Mouse (Mus musculus) neural tube, embryonic 15.5 days (tissue): ENCODE measurements around the gene Rnls. TPM values are rescaled to one million over a fixed set of nuclear protein-coding genes. Genes with fewer than 3 reads are reported as not detected.

Experiments
- ATAC-seq: fragments of 200-750 bp; cut with Nextera tagmentation; 2 replicates; pipeline ENCODE4 v1.8.0; 2017; ENCODE audit warnings: mild to moderate bottlenecking, moderate TSS enrichment, moderate library complexity; ENCODE audit not compliant: low FRiP score
- H3K27ac ChIP-seq: fragments of 300-500 bp; sonication (generic); replicated peaks from 2 replicates; pipeline ENCODE4 v1.5.1; 2015; ENCODE audit warnings: mild to moderate bottlenecking, inconsistent platforms
- H3K27me3 ChIP-seq: fragments of 300-500 bp; sonication (generic); replicated peaks from 2 replicates; pipeline ENCODE4 v1.6.1; 2015; ENCODE audit warnings: inconsistent platforms
- H3K36me3 ChIP-seq: fragments of 300-500 bp; sonication (generic); 2 replicates; pipeline ENCODE4 v1.6.1; 2015; ENCODE audit warnings: inconsistent platforms
- H3K4me1 ChIP-seq: fragments of 300-500 bp; sonication (generic); 2 replicates; pipeline ENCODE4 v1.6.1; 2015; ENCODE audit warnings: inconsistent platforms
- H3K4me2 ChIP-seq: fragments of 300-500 bp; sonication (generic); 2 replicates; pipeline ENCODE4 v1.6.1; 2015; ENCODE audit warnings: inconsistent platforms, mild to moderate bottlenecking, moderate library complexity
- H3K4me3 ChIP-seq: fragments of 300-500 bp; sonication (generic); replicated peaks from 2 replicates; pipeline ENCODE4 v1.5.1; 2015; ENCODE audit warnings: mild to moderate bottlenecking, inconsistent platforms
- H3K9ac ChIP-seq: fragments of 300-500 bp; sonication (generic); replicated peaks from 2 replicates; pipeline ENCODE4 v1.6.1; 2015; ENCODE audit warnings: mild to moderate bottlenecking, inconsistent platforms
- H3K9me3 ChIP-seq: fragments of 300-500 bp; sonication (generic); replicated peaks from 2 replicates; pipeline ENCODE4 v1.6.1; 2016; ENCODE audit warnings: inconsistent platforms
- WGBS: fragments of 180-500 bp; shearing (Covaris S2); methylation state at CpG from one replicate; pipeline ENCODE4 v1.1.7; 2015; ENCODE audit warnings: mixed read lengths; 5-methylcytosine and 5-hydroxymethylcytosine counted together
- polyA plus RNA-seq: library from polyadenylated mRNA; unstranded; fragments of >200 nt; fragmentation: Nextera tagmentation; extraction: Ambion mirVana; gene quantifications from 2 replicates; pipeline ENCODE4 v1.2.1, GENCODE M21; 2015

Rnls gene
- polyA plus RNA-seq, 1 experiment from 2014 or later, result 11.1 TPM

- Histone ChIP-seq H3K4me3 (no peak overlapping the region), H3K36me3 (no peaks in the 10 kb centered on the region), H3K4me2 (no peak overlapping the region), H3K27me3 (no peaks in the 10 kb centered on the region), H3K4me1 (no peaks in the 10 kb centered on the region), H3K9me3 (no peaks in the 10 kb centered on the region), H3K27ac (no peak overlapping the region), H3K9ac (no peak overlapping the region)
- no peak for ATAC-seq
Measured at GRCm38 (mm10) chr19:33173991-33174390, 218.1 kb downstream of the Rnls start.

- Histone ChIP-seq H3K27me3 (no peaks in the 10 kb centered on the region), H3K36me3 (no peaks in the 10 kb centered on the region), H3K4me1 (no peaks in the 10 kb centered on the region), H3K9ac (no peak overlapping the region), H3K4me2 (no peak overlapping the region), H3K9me3 (no peaks in the 10 kb centered on the region), H3K4me3 (no peak overlapping the region), H3K27ac (no peak overlapping the region)
- no peak for ATAC-seq
- 82% methylated on average over 6 of the region's 6 CpGs for WGBS
Measured at GRCm38 (mm10) chr19:33169881-33170280, 222.2 kb downstream of the Rnls start.

GRCm38 (mm10) chr19:33167528-33168264 is 224.4 kb downstream of the Rnls start:
- H3K27ac ChIP-seq, result no peak overlapping the region
- 82% methylated on average over 17 of the region's 17 CpGs for WGBS

GRCm38 (mm10) chr19:33164801-33165200 is 227.3 kb downstream of the Rnls start:
- H3K4me1 ChIP-seq, result no peaks in the 10 kb centered on the region
- no peaks in the 10 kb centered on the region for H3K36me3 ChIP-seq
- H3K4me2 ChIP-seq, result no peak overlapping the region
- no peak for ATAC-seq
- WGBS, result 82% methylated on average over 5 of the region's 5 CpGs
- no peaks in the 10 kb centered on the region for H3K27me3 ChIP-seq
- no peak overlapping the region for H3K9ac ChIP-seq
- H3K9me3 ChIP-seq, result no peaks in the 10 kb centered on the region
- H3K4me3 ChIP-seq, result no peak overlapping the region
- H3K27ac ChIP-seq, result no peak overlapping the region

More at GRCm38 (mm10) chr19:33167528-33168264, 224.4 kb downstream of the Rnls start:
- Histone ChIP-seq H3K9ac (no peak overlapping the region), H3K4me3 (no peak overlapping the region), H3K36me3 (no peaks in the 10 kb centered on the region), H3K9me3 (no peaks in the 10 kb centered on the region), H3K27me3 (no peaks in the 10 kb centered on the region), H3K4me2 (no peak overlapping the region), H3K4me1 (no peaks in the 10 kb centered on the region)
- ATAC-seq, result no peak

- no peak overlapping the region for H3K9ac ChIP-seq
- H3K4me2 ChIP-seq, result no peak overlapping the region
- WGBS, result 89% methylated on average over 1 of the region's 1 CpGs
- ATAC-seq, result no peak
- H3K4me1 ChIP-seq, result no peaks in the 10 kb centered on the region
- no peaks in the 10 kb centered on the region for H3K9me3 ChIP-seq
- H3K4me3 ChIP-seq, result no peak overlapping the region
- H3K36me3 ChIP-seq, result no peaks in the 10 kb centered on the region
- no peaks in the 10 kb centered on the region for H3K27me3 ChIP-seq
- no peak overlapping the region for H3K27ac ChIP-seq
Measured at GRCm38 (mm10) chr19:33161903-33162302, 230.2 kb downstream of the Rnls start.

- H3K4me1 ChIP-seq, result no peaks in the 10 kb centered on the region
- WGBS, result 88% methylated on average over 2 of the region's 2 CpGs
- H3K27me3 ChIP-seq, result no peaks in the 10 kb centered on the region
- H3K4me2 ChIP-seq, result no peak overlapping the region
- H3K4me3 ChIP-seq, result no peak overlapping the region
- ATAC-seq, result no peak
- no peaks in the 10 kb centered on the region for H3K9me3 ChIP-seq
- no peak overlapping the region for H3K9ac ChIP-seq
- H3K27ac ChIP-seq, result no peak overlapping the region
- H3K36me3 ChIP-seq, result no peaks in the 10 kb centered on the region
Measured at GRCm38 (mm10) chr19:33159897-33160296, 232.2 kb downstream of the Rnls start.

GRCm38 (mm10) chr19:33159192-33159591 is 232.9 kb downstream of the Rnls start:
- Histone ChIP-seq H3K27ac (no peak overlapping the region), H3K9ac (no peak overlapping the region), H3K27me3 (no peaks in the 10 kb centered on the region), H3K9me3 (no peaks in the 10 kb centered on the region), H3K36me3 (no peaks in the 10 kb centered on the region), H3K4me3 (no peak overlapping the region), H3K4me2 (no peak overlapping the region), H3K4me1 (no peaks in the 10 kb centered on the region)
- WGBS, result 89% methylated on average over 1 of the region's 1 CpGs
- no peak for ATAC-seq

GRCm38 (mm10) chr19:33158234-33158633 is 233.9 kb downstream of the Rnls start:
- Histone ChIP-seq H3K9ac (no peak overlapping the region), H3K9me3 (no peaks in the 10 kb centered on the region; the same call in 1 of the 2 replicates), H3K4me2 (no peak overlapping the region), H3K4me3 (no peak overlapping the region), H3K27ac (no peak overlapping the region), H3K27me3 (no peaks in the 10 kb centered on the region), H3K4me1 (no peaks in the 10 kb centered on the region), H3K36me3 (no peaks in the 10 kb centered on the region)
- no peak for ATAC-seq
- 88% methylated on average over 2 of the region's 2 CpGs for WGBS

GRCm38 (mm10) chr19:33148411-33148810 is 243.7 kb downstream of the Rnls start:
- Histone ChIP-seq H3K9ac (no peak overlapping the region), H3K9me3 (no peaks in the 10 kb centered on the region; the same call in 1 of the 2 replicates), H3K27ac (no peak overlapping the region)

GRCm38 (mm10) chr19:33143198-33143597 is 248.9 kb downstream of the Rnls start:
- H3K4me3 ChIP-seq, result no peak overlapping the region
- H3K9ac ChIP-seq, result no peak overlapping the region
- H3K9me3 ChIP-seq, result no peaks in the 10 kb centered on the region
- 83% methylated on average over 2 of the region's 2 CpGs for WGBS
- no peaks in the 10 kb centered on the region for H3K36me3 ChIP-seq
- H3K27ac ChIP-seq, result no peak overlapping the region
- ATAC-seq, result no peak
- H3K27me3 ChIP-seq, result no peaks in the 10 kb centered on the region
- no peak overlapping the region for H3K4me2 ChIP-seq
- no peaks in the 10 kb centered on the region for H3K4me1 ChIP-seq

More at GRCm38 (mm10) chr19:33148411-33148810, 243.7 kb downstream of the Rnls start:
- Histone ChIP-seq H3K4me2 (no peak overlapping the region), H3K27me3 (no peaks in the 10 kb centered on the region), H3K36me3 (no peaks in the 10 kb centered on the region), H3K4me1 (no peaks in the 10 kb centered on the region), H3K4me3 (no peak overlapping the region)
- WGBS, result 68% methylated on average over 3 of the region's 3 CpGs
- no peak for ATAC-seq

- ATAC-seq, result no peak
- Histone ChIP-seq H3K4me2 (no peak overlapping the region), H3K9ac (no peak overlapping the region), H3K9me3 (no peaks in the 10 kb centered on the region), H3K27me3 (no peaks in the 10 kb centered on the region), H3K36me3 (no peaks in the 10 kb centered on the region), H3K27ac (no peak overlapping the region), H3K4me3 (no peak overlapping the region), H3K4me1 (no peaks in the 10 kb centered on the region)
- 93% methylated on average over 5 of the region's 5 CpGs for WGBS
Measured at GRCm38 (mm10) chr19:33137316-33137715, 254.8 kb downstream of the Rnls start.

GRCm38 (mm10) chr19:33122611-33123226 is 269.4 kb downstream of the Rnls start:
- Histone ChIP-seq H3K4me3 (no peak overlapping the region), H3K36me3 (no peaks in the 10 kb centered on the region), H3K4me1 (no peaks in the 10 kb centered on the region), H3K27me3 (no peaks in the 10 kb centered on the region), H3K4me2 (no peak overlapping the region), H3K9me3 (no peaks in the 10 kb centered on the region), H3K9ac (no peak overlapping the region), H3K27ac (no peak overlapping the region)
- ATAC-seq, result no peak
- 92% methylated on average over 6 of the region's 6 CpGs for WGBS
